Mouse (Mus musculus) liver, postnatal 0 days (tissue): ENCODE data around the gene Gm20431.

ENCODE experiments used
- CTCF ChIP-seq: sonication (generic); IDR thresholded peaks from 2 replicates; pipeline ENCODE4 v1.5.1; 2016; ENCODE audit warnings: antibody characterized with exemption, low read depth
- EP300 ChIP-seq: IDR thresholded peaks from 2 replicates; pipeline ENCODE4 v1.6.1; 2016; ENCODE audit warnings: antibody characterized with exemption, low read depth, mild to moderate bottlenecking

GRCm38 (mm10) chr2:167605817-167606744 is 55.2 kb downstream of the Gm20431 start:
- TF ChIP-seq CTCF (no peak), EP300 (no peak)
